Mouse (Mus musculus) bone marrow macrophage, adult 2 months (primary cell): ENCODE data around the gene Krtap4-7. TPM values are rescaled to one million over a fixed set of nuclear protein-coding genes. Genes with fewer than 3 reads are reported as not detected.
"Not testable (repeated sequence)": the region's sequence is repeated elsewhere in the genome, so short reads cannot be mapped to it uniquely, and the experiment has no call there.

Source experiments
- H3K27ac ChIP-seq: 2 replicates; pipeline ENCODE4 v1.5.1; 2012; ENCODE audit warnings: low read depth, low read length; ENCODE audit not compliant: insufficient read depth
- H3K4me1 ChIP-seq: 2 replicates; pipeline ENCODE4 v1.6.1; 2012; ENCODE audit warnings: low read length; ENCODE audit not compliant: control insufficient read depth, insufficient read depth
- H3K4me3 ChIP-seq: 2 replicates; pipeline ENCODE4 v1.5.1; 2012; ENCODE audit warnings: mild to moderate bottlenecking, low read length, moderate library complexity; ENCODE audit not compliant: insufficient read depth
- CTCF ChIP-seq: IDR thresholded peaks from 2 replicates; pipeline ENCODE4 v1.5.1; 2012; ENCODE audit warnings: low read depth, mild to moderate bottlenecking, low read length, moderate library complexity
- POLR2A ChIP-seq: IDR thresholded peaks from 2 replicates; pipeline ENCODE4 v1.6.1; 2012; ENCODE audit warnings: mild to moderate bottlenecking, low read depth, low read length, borderline replicate concordance
- polyA plus RNA-seq: library from polyadenylated mRNA; stranded (reverse); fragments of >200 nt; gene quantifications from 2 replicates; pipeline ENCODE4 v1.2.4, GENCODE M21; 2012; ENCODE audit not compliant: missing spikeins, insufficient read depth, insufficient read length

Krtap4-7 gene
- polyA plus RNA-seq, 1 experiment = not detected

DNA sequence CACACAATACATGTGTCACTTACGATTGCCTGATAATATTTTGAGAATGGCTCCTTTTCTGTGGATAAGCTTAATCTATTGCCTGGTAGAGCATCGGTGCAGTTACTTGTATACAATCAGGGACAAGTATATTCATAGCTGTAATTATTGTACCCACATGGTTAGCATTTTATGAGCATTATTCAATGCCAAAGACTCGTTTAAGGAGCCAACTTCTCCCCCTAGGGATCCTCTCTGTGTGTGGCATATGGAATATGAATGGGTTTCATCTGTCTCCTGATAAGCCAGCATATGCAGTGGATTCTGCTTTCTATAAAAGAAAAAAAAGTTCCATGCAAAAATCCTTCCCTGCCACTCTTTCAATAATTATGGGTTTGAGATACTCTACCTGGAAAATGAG, 462 bp upstream of the Krtap4-7 start:
- Histone ChIP-seq H3K27ac (no peak overlapping the region), H3K4me1 (no peaks in the 10 kb centered on the region), H3K4me3 (no peak overlapping the region)
- TF ChIP-seq CTCF (no peak), POLR2A (no peak)

DNA sequence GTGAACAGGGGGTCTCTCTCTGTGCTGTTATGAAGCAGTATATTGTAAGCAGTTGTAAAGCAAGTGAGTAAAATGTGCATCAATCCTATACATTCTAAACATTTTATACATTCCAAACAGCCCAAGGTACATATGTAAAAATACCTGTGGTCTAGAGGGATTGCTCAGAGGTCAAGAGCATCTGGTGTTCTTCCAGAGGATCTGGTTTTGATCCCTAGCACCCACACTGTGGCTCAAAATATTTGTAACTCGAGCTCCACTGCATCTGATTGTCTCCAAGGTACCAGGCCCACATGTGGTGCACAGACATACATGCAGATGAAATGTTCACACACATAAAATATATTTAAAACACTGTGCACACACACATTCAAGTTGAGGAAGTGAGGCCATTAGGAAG, 3.0 kb downstream of the Krtap4-7 start:
- TF ChIP-seq POLR2A (no peak), CTCF (no peak)
- no peak overlapping the region for H3K4me3 ChIP-seq
- no peaks in the 10 kb centered on the region for H3K4me1 ChIP-seq
- H3K27ac ChIP-seq = no peak overlapping the region

DNA sequence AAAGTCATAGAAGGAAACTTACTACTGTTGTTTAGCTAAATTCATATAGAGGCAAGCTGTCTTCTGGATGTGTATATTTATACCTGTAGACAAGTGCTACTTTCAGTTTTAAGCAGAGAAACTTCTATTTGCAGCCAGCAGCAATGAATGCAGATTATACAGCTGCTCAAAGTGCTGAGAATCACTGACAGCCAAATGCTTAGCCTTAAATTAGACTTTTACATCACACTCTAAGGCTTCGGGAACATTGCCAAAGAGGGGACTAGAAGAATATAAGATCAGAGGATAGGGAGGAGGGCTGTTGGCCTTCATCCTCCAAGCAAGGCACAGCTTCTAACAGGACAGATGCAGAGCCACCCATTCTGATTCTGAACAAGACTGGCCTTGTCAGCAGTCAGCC, 6.8 kb downstream of the Krtap4-7 start:
- no peak overlapping the region for H3K27ac ChIP-seq
- no peaks in the 10 kb centered on the region for H3K4me1 ChIP-seq
- H3K4me3 ChIP-seq = no peak overlapping the region
- TF ChIP-seq POLR2A = no peak
- no peak for TF ChIP-seq CTCF

DNA sequence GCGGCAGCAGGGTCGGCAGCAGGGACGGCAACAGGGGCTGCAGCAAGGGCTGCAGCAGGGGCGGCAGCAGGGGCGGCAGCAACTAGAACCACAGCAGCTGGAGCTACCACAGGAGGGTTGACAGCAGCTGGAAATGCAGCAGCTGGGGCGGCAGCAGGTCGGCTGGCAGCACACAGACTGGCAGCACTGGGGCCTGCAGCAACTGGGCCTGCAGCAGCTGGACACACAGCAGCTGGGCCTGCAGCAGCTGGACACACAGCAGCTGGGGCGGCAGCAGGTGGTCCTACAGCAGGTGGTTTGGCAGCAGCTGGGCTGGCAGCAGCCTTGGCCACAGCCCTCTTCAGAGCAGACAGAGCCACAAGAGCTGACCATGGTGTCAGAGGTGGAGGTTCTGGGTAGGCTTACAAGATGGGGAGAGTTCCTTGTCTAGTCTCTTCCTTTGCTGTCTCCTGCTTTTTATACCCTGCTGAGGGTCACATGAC, 9.2 kb downstream of the Krtap4-7 start, which contains the start of gene Krtap4-2:
TSS of gene Krtap4-2 (minus strand) at position 432 of the 482 bp plus-strand sequence.
- TF ChIP-seq POLR2A = no peak
- no peak for TF ChIP-seq CTCF
- H3K4me3 ChIP-seq = no peak within 1 kb of the TSS
- H3K4me1 ChIP-seq = no peaks in the 10 kb centered on the region

DNA sequence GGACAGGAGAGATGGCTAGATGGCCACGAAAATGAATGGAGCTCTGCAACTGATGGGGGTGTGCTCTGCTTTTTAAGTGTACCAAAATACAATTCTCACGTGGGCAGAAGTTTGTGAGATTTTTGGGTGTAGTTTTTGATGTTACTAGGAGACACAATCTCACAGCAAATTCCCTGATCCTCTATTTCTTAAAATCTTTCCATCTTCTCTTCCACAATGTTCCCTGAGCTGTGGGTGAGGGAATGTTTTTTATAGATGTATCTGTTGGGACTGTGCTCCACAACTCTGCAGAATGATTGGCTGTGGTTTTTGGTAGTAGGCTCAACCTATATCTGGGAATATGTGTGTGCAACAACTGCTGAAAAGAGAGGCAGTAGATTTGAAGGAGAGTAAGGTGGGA, 10.6 kb downstream of the Krtap4-7 start:
- no peaks in the 10 kb centered on the region for H3K4me1 ChIP-seq
- H3K27ac ChIP-seq = no peak overlapping the region
- no peak overlapping the region for H3K4me3 ChIP-seq
- TF ChIP-seq CTCF (no peak), POLR2A (no peak)

More for the DNA sequence above, 9.2 kb downstream of the Krtap4-7 start, which contains the start of gene Krtap4-2:
- H3K27ac ChIP-seq = no peak within 1 kb of the TSS

DNA sequence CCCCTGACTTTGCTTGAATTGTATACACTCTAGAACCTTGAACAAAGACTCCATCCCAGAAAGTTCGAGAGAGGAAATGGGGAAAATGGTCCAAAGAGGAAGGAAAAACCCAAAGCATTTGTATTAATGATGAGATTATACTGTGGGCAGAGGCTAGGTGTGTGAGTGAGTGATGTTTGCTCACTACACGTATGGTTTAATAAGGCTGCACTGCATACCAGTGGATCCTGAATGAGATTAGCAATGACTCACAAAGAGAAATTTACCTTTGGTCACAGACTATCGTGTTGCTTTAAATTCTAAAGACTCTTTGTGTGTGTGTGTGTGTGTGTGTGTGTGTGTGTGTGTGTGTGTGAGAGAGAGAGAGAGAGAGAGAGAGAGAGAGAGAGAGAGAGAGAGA, 13.0 kb downstream of the Krtap4-7 start:
- TF ChIP-seq POLR2A (no peak), CTCF (no peak)
- Histone ChIP-seq H3K27ac (no peak overlapping the region), H3K4me3 (no peak overlapping the region), H3K4me1 (no peaks in the 10 kb centered on the region)

DNA sequence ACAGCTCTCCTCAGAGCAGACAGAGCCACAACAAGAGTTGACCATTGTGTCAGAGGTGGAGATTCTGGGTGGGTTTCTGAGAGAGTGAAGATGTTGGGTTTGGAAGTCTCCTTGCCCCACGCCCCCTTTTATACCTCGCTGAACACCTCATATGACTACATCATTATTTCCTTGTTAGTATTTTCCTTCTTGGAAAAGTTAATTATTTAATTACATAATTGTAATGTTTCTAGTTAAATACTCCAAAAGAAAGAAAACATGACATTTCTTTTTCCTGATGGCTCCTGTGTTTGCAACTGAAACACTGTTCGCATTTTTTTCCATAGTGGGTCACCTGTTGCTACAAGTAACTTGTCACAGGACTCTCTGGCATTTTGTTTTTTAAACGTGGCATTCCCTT, 15.8 kb downstream of the Krtap4-7 start, which contains the start of gene Krtap4-1:
TSS of gene Krtap4-1 (minus strand) at position 101 of the 400 bp plus-strand sequence.
- no peak within 1 kb of the TSS for H3K4me3 ChIP-seq
- no peak for TF ChIP-seq CTCF
- no peak for TF ChIP-seq POLR2A
- no peak within 1 kb of the TSS for H3K27ac ChIP-seq

DNA sequence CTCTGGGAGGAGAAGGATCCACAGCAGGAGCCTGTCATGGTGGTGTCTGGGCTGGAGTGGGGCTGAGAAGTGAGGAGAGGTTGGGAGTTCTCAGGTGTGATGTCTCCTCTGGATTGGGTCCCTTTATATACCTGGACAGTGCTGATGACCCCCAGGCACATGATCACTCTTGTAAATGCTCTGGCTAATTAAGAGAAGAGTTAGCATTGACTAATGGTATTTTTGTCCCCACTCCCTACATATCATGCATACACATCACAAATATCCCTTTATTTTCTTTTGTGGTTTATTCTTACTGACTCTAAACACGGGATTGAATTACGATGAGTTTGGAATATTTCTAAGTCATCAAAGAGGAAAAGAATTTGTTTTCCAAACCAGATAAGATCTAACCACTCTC, 23.6 kb downstream of the Krtap4-7 start, which contains the start of gene Gm11562:
TSS of gene Gm11562 (minus strand) at position 101 of the 400 bp plus-strand sequence.
- TF ChIP-seq CTCF = no peak
- no peak for TF ChIP-seq POLR2A
- Histone ChIP-seq H3K4me1 (no peaks in the 10 kb centered on the region), H3K4me3 (no peak within 1 kb of the TSS), H3K27ac (no peak within 1 kb of the TSS)

More for the DNA sequence above, 15.8 kb downstream of the Krtap4-7 start, which contains the start of gene Krtap4-1:
- no peaks in the 10 kb centered on the region for H3K4me1 ChIP-seq

DNA sequence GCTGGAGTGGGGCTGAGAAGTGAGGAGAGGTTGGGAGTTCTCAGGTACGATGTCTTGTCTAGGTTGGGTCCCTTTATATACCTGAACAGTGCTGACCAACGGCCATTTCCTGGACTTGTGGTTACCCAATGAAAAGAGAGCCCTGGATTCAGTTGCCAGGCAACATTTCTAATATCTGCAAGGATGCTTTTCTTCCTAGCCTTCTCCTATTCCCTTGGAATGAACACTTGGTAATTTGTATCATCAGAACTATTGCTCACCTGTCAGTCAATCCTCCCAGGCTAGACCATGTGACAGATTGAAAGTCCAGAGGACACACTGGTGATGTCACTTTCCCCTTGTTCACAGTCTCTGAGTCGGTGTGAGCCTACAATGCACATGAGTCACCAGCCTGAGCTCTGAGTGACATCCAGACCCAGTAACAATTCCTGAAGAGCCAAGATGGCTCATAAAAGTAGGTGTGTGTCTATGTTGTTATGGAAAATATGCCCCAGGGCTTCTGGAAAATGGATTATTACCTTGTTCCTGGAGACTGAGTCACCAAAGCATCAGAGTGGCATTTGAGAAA, 29.0 kb downstream of the Krtap4-7 start, which contains the start of gene Krtap2-4:
TSS of gene Krtap2-4 (minus strand) at position 51 of the 568 bp plus-strand sequence.
- TF ChIP-seq CTCF = no peak
- TF ChIP-seq POLR2A = no peak
- H3K27ac ChIP-seq = no peak within 1 kb of the TSS
- H3K4me3 ChIP-seq = no peak within 1 kb of the TSS
- no peaks in the 10 kb centered on the region for H3K4me1 ChIP-seq

DNA sequence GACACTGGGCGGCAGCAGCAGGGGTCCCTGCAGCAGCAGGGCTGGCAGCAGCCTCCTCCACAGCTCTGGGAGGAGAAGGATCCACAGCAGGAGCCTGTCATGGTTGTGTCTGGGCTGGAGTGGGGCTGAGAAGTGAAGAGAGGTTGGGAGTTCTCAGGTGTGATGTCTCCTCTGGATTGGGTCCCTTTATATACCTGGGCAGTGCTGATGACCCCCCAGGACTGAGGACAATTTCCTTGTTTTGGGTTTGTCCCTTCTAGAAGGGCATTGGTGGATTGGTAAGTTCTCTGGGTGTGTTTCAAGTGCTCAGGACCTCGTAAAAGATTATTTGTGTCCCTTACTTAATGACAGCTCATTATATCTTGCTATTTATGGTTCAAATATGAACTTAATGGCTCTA, 33.8 kb downstream of the Krtap4-7 start, which contains the start of gene Gm11937:
TSS of gene Gm11937 (minus strand) at position 101 of the 400 bp plus-strand sequence.
- H3K27ac ChIP-seq, H3K4me1 ChIP-seq, H3K4me3 ChIP-seq: not testable (repeated sequence)

DNA sequence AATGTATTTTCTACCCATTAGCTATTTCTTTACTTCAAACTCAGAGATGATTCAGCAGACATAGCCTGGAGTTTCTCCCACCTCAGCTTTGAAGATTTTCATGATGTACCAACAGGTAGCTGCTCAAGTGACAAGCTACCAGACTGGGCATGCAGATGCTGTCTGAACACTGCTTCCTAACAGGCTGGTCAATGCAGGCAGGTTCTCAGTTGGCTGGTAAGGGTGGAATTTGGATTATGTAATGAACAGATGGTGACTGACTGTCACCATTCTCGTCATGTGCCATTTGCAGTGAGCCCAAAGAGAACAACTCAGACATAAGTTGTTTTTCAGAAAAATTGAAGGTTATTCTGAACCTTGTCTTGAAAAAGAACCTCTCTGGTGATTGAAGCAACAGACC, 34.8 kb downstream of the Krtap4-7 start:
- Histone ChIP-seq H3K27ac (no peak overlapping the region), H3K4me1 (no peaks in the 10 kb centered on the region), H3K4me3 (no peak overlapping the region)
- no peak for TF ChIP-seq POLR2A
- no peak for TF ChIP-seq CTCF

DNA sequence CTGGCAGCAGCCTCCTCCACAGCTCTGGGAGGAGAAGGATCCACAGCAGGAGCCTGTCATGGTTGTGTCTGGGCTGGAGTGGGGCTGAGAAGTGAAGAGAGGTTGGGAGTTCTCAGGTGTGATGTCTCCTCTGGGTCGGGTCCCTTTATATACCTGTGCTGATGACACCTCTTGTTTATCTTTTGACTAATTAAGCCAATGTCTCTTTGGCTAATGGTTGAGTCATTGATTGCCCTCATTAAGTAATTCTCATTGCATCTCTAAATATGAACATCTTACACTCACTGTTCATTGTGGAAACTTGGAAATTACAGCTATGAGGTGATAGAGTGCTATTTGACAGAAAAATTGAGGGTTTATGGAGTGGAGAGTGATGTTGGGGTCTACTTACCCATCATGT, 40.7 kb downstream of the Krtap4-7 start, which contains the start of gene Gm11938:
TSS of gene Gm11938 (minus strand) at position 101 of the 400 bp plus-strand sequence.
- H3K4me1 ChIP-seq, H3K4me3 ChIP-seq, H3K27ac ChIP-seq: not testable (repeated sequence)

DNA sequence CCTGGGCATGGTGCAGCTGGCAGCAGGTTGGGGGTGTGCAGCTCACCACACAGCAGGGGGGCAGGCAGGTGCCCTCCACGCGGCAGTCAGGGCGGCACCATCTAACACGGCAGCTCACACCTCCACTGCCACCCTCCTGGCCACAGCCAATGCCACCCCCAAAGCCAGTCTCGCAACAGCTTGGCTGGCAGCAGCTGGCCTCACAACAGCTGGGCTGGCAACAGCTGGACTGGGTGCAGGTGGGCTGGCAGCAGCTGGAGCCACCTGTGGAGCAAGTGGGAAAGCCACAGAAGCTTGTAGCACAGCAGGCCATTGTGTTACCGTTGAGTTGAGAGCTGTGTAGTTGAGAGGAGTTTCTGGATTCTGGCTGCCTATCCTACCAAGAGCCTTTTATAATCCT, 46.1 kb downstream of the Krtap4-7 start, which contains the start of gene Krtap9-3:
TSS of gene Krtap9-3 (minus strand) at position 364 of the 400 bp plus-strand sequence.
- not testable (repeated sequence) for H3K27ac ChIP-seq, H3K4me3 ChIP-seq, H3K4me1 ChIP-seq
